Mouse (Mus musculus): ENCODE measurements at regions not wholly inside any gene's neighbourhood (a gene's known extent, or its start where the extent isn't known, plus 50 kb on each side); places are given as distances from the start of the nearest gene placed in this dataset.

DNA sequence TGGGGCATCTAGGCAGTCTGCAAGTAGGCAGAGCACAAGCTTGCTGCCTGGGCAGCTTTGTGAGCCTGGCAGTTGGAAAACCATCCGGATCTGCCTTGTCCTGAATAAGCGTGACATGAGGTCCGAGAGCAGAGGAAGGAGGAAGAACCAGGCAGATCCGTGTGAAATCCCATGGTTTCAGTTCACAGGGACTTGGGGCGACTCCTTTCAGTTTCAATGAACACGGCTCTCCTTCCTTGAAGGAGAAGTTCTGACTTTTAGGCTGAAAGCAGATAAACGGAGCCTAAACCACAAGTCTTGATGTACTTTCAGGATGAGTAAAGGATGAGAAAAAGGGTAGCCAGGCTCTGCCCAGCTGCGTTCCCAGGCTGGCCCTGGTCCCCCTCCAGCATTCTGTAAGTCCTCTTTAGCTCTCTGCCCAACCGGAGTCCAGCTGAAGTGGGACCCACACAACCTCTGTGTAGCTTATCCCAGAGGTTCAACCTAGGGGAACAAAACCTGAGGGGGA, 248.2 kb downstream of the Clic5 start:
- TF ChIP-seq CTCF (IDR thresholded peaks at IDR 0.05; ENCODE audit: low read depth, low read length) (no peak), POLR2A (IDR thresholded peaks at IDR 0.05; ENCODE audit: extremely low read depth, insufficient read depth, low read length) (no peak)

All from liver, adult 2 months (tissue).